Mouse (Mus musculus): ENCODE data around the gene Ctrb1. TPM values are rescaled to one million over a fixed set of nuclear protein-coding genes. Genes with fewer than 3 reads are reported as not detected.

Gene Ctrb1
- 2.0 TPM for polyA plus RNA-seq (2014; fragmentation: Illumina TruSeq; extraction: RNeasy Lipid Tissue Mini Kit (QIAGEN cat#74804))

GRCm38 (mm10) chr8:111690960-111691445 lies at the start of gene Ctrb1:
Gene Ctrb1, minus strand, starts transcription at chr8:111691010.

GRCm38 (mm10) chr8:111643264-111644141 lies 47.3 kb downstream of the Ctrb1 start, which contains the start of gene Zfp1:
Gene Zfp1, plus strand, starts transcription at chr8:111643401.

Other genes starting within 250 kb of the Ctrb1 start
- gene Wdr59, start 168.9 kb downstream of the Ctrb1 start, polyA plus RNA-seq (2014; fragmentation: Illumina TruSeq; extraction: RNeasy Lipid Tissue Mini Kit (QIAGEN cat#74804)), result 21.8 TPM
- gene Znrf1, start 154.9 kb downstream of the Ctrb1 start, polyA plus RNA-seq (2014; fragmentation: Illumina TruSeq; extraction: RNeasy Lipid Tissue Mini Kit (QIAGEN cat#74804)), result 19.7 TPM
- 1.1 TPM for gene Ldhd, start 60.6 kb downstream of the Ctrb1 start, polyA plus RNA-seq (2014; fragmentation: Illumina TruSeq; extraction: RNeasy Lipid Tissue Mini Kit (QIAGEN cat#74804))
- 12.9 TPM for gene Zfp1, start 47.6 kb downstream of the Ctrb1 start, polyA plus RNA-seq (2014; fragmentation: Illumina TruSeq; extraction: RNeasy Lipid Tissue Mini Kit (QIAGEN cat#74804))
- gene Bcar1, start 52.8 kb upstream of the Ctrb1 start, polyA plus RNA-seq (2014; fragmentation: Illumina TruSeq; extraction: RNeasy Lipid Tissue Mini Kit (QIAGEN cat#74804)), result 0.17 TPM
- 211 TPM for gene Cfdp1, start 163.3 kb upstream of the Ctrb1 start, polyA plus RNA-seq (2014; fragmentation: Illumina TruSeq; extraction: RNeasy Lipid Tissue Mini Kit (QIAGEN cat#74804))
- gene Tmem170, start 185.7 kb upstream of the Ctrb1 start, polyA plus RNA-seq (2014; fragmentation: Illumina TruSeq; extraction: RNeasy Lipid Tissue Mini Kit (QIAGEN cat#74804)), result 14.3 TPM
- not detected for gene Chst5, start 219.4 kb upstream of the Ctrb1 start, polyA plus RNA-seq (2014; fragmentation: Illumina TruSeq; extraction: RNeasy Lipid Tissue Mini Kit (QIAGEN cat#74804))
- gene Tmem231, start 242.9 kb upstream of the Ctrb1 start, polyA plus RNA-seq (2014; fragmentation: Illumina TruSeq; extraction: RNeasy Lipid Tissue Mini Kit (QIAGEN cat#74804)), result 7.2 TPM
- gene Gabarapl2, start 249.7 kb upstream of the Ctrb1 start, polyA plus RNA-seq (2014; fragmentation: Illumina TruSeq; extraction: RNeasy Lipid Tissue Mini Kit (QIAGEN cat#74804)), result 116 TPM